Mouse (Mus musculus) layer of hippocampus, postnatal 14 days (tissue): ENCODE measurements at regions not wholly inside any gene's neighbourhood (a gene's known extent, or its start where the extent isn't known, plus 50 kb on each side); places are given as distances from the start of the nearest gene placed in this dataset.

Experiments
- DNase-seq, 2 experiments: peaks; one replicate each; pipeline ENCODE4 v3.0.0; 2021 to 2022; ENCODE audit warnings: low spot score in 2 of 2, mixed read lengths in 1 of 2

- no peak for DNase-seq
These were observed 142.4 kb upstream of the Dock1 start for GRCm38 (mm10) chr7:134528026-134528425.

- DNase-seq = no peak
These were observed 135.6 kb upstream of the Dock1 start for GRCm38 (mm10) chr7:134534821-134535220.

- DNase-seq = no peak
These were observed 128.8 kb upstream of the Dock1 start for GRCm38 (mm10) chr7:134541699-134542098.

GRCm38 (mm10) chr7:134546187-134546586 lies 124.3 kb upstream of the Dock1 start:
- no peak for DNase-seq

GRCm38 (mm10) chr7:134549286-134549919 lies 121.1 kb upstream of the Dock1 start:
- no peak for DNase-seq

- DNase-seq = peak; percentile 14 to 26
These were observed 120.1 kb upstream of the Dock1 start for GRCm38 (mm10) chr7:134550221-134550809.

- peak; percentile 14 to 29 for DNase-seq
These were observed 118.4 kb upstream of the Dock1 start for GRCm38 (mm10) chr7:134552051-134552451.

GRCm38 (mm10) chr7:134556061-134556460 lies 114.4 kb upstream of the Dock1 start:
- no peak for DNase-seq

GRCm38 (mm10) chr7:134566322-134566721 lies 104.1 kb upstream of the Dock1 start:
- DNase-seq = peak; percentile 55 to 76

GRCm38 (mm10) chr7:134569247-134569646 lies 101.2 kb upstream of the Dock1 start:
- no peak for DNase-seq

- DNase-seq = no peak
These were observed 100.2 kb upstream of the Dock1 start for GRCm38 (mm10) chr7:134570176-134570810.

GRCm38 (mm10) chr7:134581746-134582145 lies 88.7 kb upstream of the Dock1 start:
- DNase-seq = no peak

GRCm38 (mm10) chr7:134585478-134585877 lies 85.0 kb upstream of the Dock1 start:
- DNase-seq = no peak

- DNase-seq = no peak
These were observed 83.5 kb upstream of the Dock1 start for GRCm38 (mm10) chr7:134586990-134587389.

GRCm38 (mm10) chr7:134607886-134608285 lies 62.6 kb upstream of the Dock1 start:
- DNase-seq = no peak

- DNase-seq = no peak
These were observed 60.3 kb upstream of the Dock1 start for GRCm38 (mm10) chr7:134610159-134610558.

GRCm38 (mm10) chr7:134611371-134611770 lies 59.1 kb upstream of the Dock1 start:
- DNase-seq = peak in 1 of 2 experiments; percentile 14

GRCm38 (mm10) chr7:134612175-134612633 lies 58.2 kb upstream of the Dock1 start:
- peak; percentile 43 to 70 for DNase-seq

GRCm38 (mm10) chr7:134619220-134619975 lies 51.1 kb upstream of the Dock1 start:
- DNase-seq = no peak

- no peak for DNase-seq
These were observed 50.4 kb upstream of the Dock1 start for GRCm38 (mm10) chr7:134620006-134620405.
